Mouse (Mus musculus) Patski (cell line): ENCODE results near the gene Bora. TPM values are rescaled to one million over a fixed set of nuclear protein-coding genes. Genes with fewer than 3 reads are reported as not detected.
"Not testable (repeated sequence)": the region's sequence is repeated elsewhere in the genome, so short reads cannot be mapped to it uniquely, and the experiment has no call there.

Experiments used
- ATAC-seq: fragments of 100-300 bp; one replicate; pipeline ENCODE4 v1.8.0; 2021
- CTCF ChIA-PET: fragments of 350-600 bp; sonication (Branson Sonifier 250); formaldehyde crosslinking; loops from one replicate; lab custom pipeline; 2022; ENCODE audit warnings: inconsistent platforms; lab: Charles Lee
- POLR2A ChIA-PET: fragments of 350-600 bp; sonication (Branson Sonifier 250); formaldehyde crosslinking; loops from one replicate; lab custom pipeline; 2022; ENCODE audit warnings: antibody characterized with exemption, inconsistent platforms; lab: Charles Lee
- DNase-seq: peaks from one replicate; pipeline ENCODE4 v3.0.0-alpha.2; 2011; ENCODE audit warnings: low read depth, low spot score
- H3K27me3 ChIP-seq: fragments of 371-371 bp; one replicate; pipeline ENCODE4 v1.5.1; 2021
- CTCF ChIP-seq: fragments of 100-300 bp; IDR thresholded peaks from one replicate; pipeline ENCODE4 v1.5.1; 2021
- in situ Hi-C: fragments of 300-500 bp; cut with MboI; formaldehyde crosslinking; loops from 3 replicates; pipeline ENCODE4 v1.11.1; 2018; ENCODE audit warnings: low pct_unique_long_range_greater_than_20kb, mixed read lengths
- polyA plus RNA-seq: library from polyadenylated mRNA; unstranded; gene quantifications from one replicate; pipeline ENCODE4 v1.2.3, GENCODE M21; 2021

Gene Bora
- polyA plus RNA-seq, 1 experiment from 2014 or later = 8.5 TPM

DNA sequence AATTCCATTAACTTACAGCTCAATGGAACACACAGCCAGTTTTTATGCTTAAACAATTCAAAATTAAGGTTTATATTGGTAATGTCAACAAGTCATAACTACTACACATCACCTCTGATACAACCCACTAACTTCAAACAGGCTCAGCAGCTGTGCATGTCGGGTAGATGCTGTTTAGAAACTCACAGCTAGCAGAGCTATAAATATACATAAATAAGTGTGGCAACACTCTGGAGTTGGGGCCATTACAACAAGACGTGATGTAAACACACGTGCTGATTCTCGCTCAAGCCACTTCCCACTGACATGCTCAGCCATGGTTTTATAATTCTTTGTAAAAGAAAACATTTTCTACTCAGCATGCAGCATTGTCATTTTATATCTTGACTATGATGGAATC, 10.0 kb upstream of the Bora start:
- in situ Hi-C loops = no loop called here
- no peak for DNase-seq
- ATAC-seq = no peak

GRCm38 (mm10) chr14:99037703-99038102, 8.3 kb upstream of the Bora start:
- in situ Hi-C loops = no loop called here
- TF ChIP-seq CTCF = no peak
- ATAC-seq (no peak), DNase-seq (no peak)
- no peaks in the 10 kb centered on the region for H3K27me3 ChIP-seq
- ChIA-PET POLR2A (no interaction called here), CTCF (no interaction called here)

More for the DNA sequence above, 10.0 kb upstream of the Bora start:
- POLR2A ChIA-PET = no interaction called here
- no peak for TF ChIP-seq CTCF
- CTCF ChIA-PET = no interaction called here
- H3K27me3 ChIP-seq = no peaks in the 10 kb centered on the region

- DNase-seq, POLR2A ChIA-PET, in situ Hi-C loops, H3K27me3 ChIP-seq, ATAC-seq: not testable (repeated sequence)
- CTCF ChIA-PET = interaction anchor here (1.0 kb wide), 1 partner anchor 8 kb away, joined by 3 read pairs; no protein-coding TSS in a partner anchor
These were observed 6.7 kb upstream of the Bora start for GRCm38 (mm10) chr14:99039308-99039707.

GRCm38 (mm10) chr14:99041416-99041815, 4.6 kb upstream of the Bora start:
- in situ Hi-C loops = no loop called here
- TF ChIP-seq CTCF = no peak
- POLR2A ChIA-PET = no interaction called here
- no peaks in the 10 kb centered on the region for H3K27me3 ChIP-seq
- CTCF ChIA-PET = no interaction called here
- DNase-seq = no peak
- ATAC-seq = no peak

DNA sequence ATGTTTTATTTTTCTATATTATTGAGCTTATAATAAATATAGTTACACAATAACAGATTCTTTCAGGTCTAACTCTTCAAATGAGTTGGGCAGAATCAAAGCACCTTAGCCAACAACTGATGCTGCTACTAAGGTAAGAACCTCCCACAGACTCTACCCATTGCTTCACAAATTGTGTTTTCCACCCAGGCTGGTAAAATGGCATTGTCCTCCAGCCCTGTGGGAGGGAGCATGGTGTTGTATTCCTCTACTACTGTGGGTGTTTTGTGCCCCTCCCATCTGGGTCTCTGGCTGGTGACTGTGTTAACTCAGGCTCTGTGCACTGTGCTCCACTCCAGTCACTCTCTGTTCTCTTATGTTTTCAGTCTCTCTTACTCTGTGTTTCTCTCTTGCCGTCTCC, 2.5 kb upstream of the Bora start:
- POLR2A ChIA-PET = no interaction called here
- no peak for TF ChIP-seq CTCF
- DNase-seq = no peak
- in situ Hi-C loops = no loop called here
- no peaks in the 10 kb centered on the region for H3K27me3 ChIP-seq
- ATAC-seq = no peak
- CTCF ChIA-PET = no interaction called here

GRCm38 (mm10) chr14:99044096-99044495, 1.9 kb upstream of the Bora start:
- no peak for ATAC-seq
- no peak for DNase-seq
- no peaks in the 10 kb centered on the region for H3K27me3 ChIP-seq
- no peak for TF ChIP-seq CTCF
- POLR2A ChIA-PET = no interaction called here
- CTCF ChIA-PET = no interaction called here
- in situ Hi-C loops = no loop called here

GRCm38 (mm10) chr14:99044718-99045117, 1.3 kb upstream of the Bora start:
- no peak for TF ChIP-seq CTCF
- in situ Hi-C loops = no loop called here

GRCm38 (mm10) chr14:99045378-99046030, 518 bp upstream of the Bora start:
- DNase-seq = no peak
- H3K27me3 ChIP-seq = no peaks in the 10 kb centered on the region
- peak; percentile 23 for ATAC-seq
- no peak for TF ChIP-seq CTCF
- ChIA-PET POLR2A (no interaction called here), CTCF (no interaction called here)
- in situ Hi-C loops = no loop called here

More at GRCm38 (mm10) chr14:99044718-99045117, 1.3 kb upstream of the Bora start:
- no peak for DNase-seq
- no peak for ATAC-seq
- CTCF ChIA-PET = no interaction called here
- POLR2A ChIA-PET = no interaction called here
- no peaks in the 10 kb centered on the region for H3K27me3 ChIP-seq

- ATAC-seq (no peak), DNase-seq (no peak)
- in situ Hi-C loops = no loop called here
- TF ChIP-seq CTCF = no peak
- no peaks in the 10 kb centered on the region for H3K27me3 ChIP-seq
- ChIA-PET POLR2A (no interaction called here), CTCF (no interaction called here)
These were observed 760 bp downstream of the Bora start for GRCm38 (mm10) chr14:99046782-99047181.

GRCm38 (mm10) chr14:99058959-99059586, 13.1 kb downstream of the Bora start:
- ATAC-seq (no peak), DNase-seq (no peak)
- ChIA-PET CTCF (no interaction called here), POLR2A (no interaction called here)
- in situ Hi-C loops = no loop called here
- no peak for TF ChIP-seq CTCF
- H3K27me3 ChIP-seq = no peaks in the 10 kb centered on the region

GRCm38 (mm10) chr14:99060616-99061015, 14.6 kb downstream of the Bora start:
- ATAC-seq (no peak), DNase-seq (no peak)
- TF ChIP-seq CTCF = no peak
- POLR2A ChIA-PET = no interaction called here
- CTCF ChIA-PET = interaction anchor here (1.1 kb wide), 1 partner anchor 11 kb away, joined by 3 read pairs; no protein-coding TSS in a partner anchor
- in situ Hi-C loops = no loop called here
- H3K27me3 ChIP-seq = no peaks in the 10 kb centered on the region

DNA sequence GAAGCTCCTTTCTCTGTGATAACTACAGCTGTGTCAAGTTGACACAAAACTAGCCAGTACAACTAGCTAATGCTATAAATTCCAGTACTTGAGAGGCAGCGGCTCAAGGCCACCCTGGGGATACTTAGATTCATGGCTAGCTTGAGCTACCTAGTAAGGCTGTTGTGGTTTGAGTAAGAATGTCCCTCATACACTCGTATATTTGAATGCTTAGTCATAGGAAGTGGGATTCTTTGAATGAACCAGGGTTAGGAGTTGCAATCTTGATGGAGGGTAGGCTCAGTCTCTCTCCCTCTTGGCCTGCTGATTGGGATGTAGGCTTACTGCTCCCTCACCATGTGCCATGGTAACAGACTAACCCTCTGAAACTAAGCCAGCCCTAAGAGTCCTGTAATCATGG, 17.1 kb downstream of the Bora start:
- DNase-seq (no peak), ATAC-seq (peak; percentile 31)
- in situ Hi-C loops = no loop called here
- ChIA-PET CTCF (no interaction called here), POLR2A (no interaction called here)
- no peaks in the 10 kb centered on the region for H3K27me3 ChIP-seq
- no peak for TF ChIP-seq CTCF
